Mouse (Mus musculus) limb, embryonic 11.5 days (tissue): Measurements from ENCODE around the gene Cbx5. TPM values are rescaled to one million over a fixed set of nuclear protein-coding genes. Genes with fewer than 3 reads are reported as not detected.

ENCODE experiments used
- ATAC-seq: fragments of 200-750 bp; cut with Nextera tagmentation; 2 replicates; pipeline ENCODE4 v1.8.0; 2017; ENCODE audit warnings: low read depth; ENCODE audit not compliant: insufficient number of reproducible peaks, low FRiP score, low TSS enrichment
- DNase-seq: peaks from one replicate; pipeline ENCODE4 v3.0.0-alpha.2; 2015; ENCODE audit warnings: low spot score
- H3K27ac ChIP-seq: fragments of 300-500 bp; sonication (generic); replicated peaks from 2 replicates; pipeline ENCODE4 v1.5.1; 2014; ENCODE audit warnings: low read depth, mild to moderate bottlenecking, low read length
- H3K27me3 ChIP-seq: fragments of 300-500 bp; sonication (generic); 2 replicates; pipeline ENCODE4 v1.6.1; 2014; ENCODE audit warnings: mild to moderate bottlenecking, low read length, mixed read lengths; ENCODE audit not compliant: control insufficient read depth, insufficient read depth
- H3K36me3 ChIP-seq: fragments of 300-500 bp; sonication (generic); 2 replicates; pipeline ENCODE4 v1.6.1; 2014; ENCODE audit warnings: mild to moderate bottlenecking, low read length, moderate library complexity, mixed read lengths; ENCODE audit not compliant: control insufficient read depth, insufficient read depth
- H3K4me1 ChIP-seq: fragments of 300-500 bp; sonication (generic); 2 replicates; pipeline ENCODE4 v1.6.1; 2014; ENCODE audit warnings: low read length, mixed read lengths; ENCODE audit not compliant: control insufficient read depth, insufficient read depth
- H3K4me2 ChIP-seq: fragments of 300-500 bp; sonication (generic); 2 replicates; pipeline ENCODE4 v1.6.1; 2014; ENCODE audit warnings: low read depth, mild to moderate bottlenecking, moderate library complexity; ENCODE audit not compliant: severe bottlenecking
- H3K4me3 ChIP-seq: fragments of 300-500 bp; sonication (generic); 2 replicates; pipeline ENCODE4 v1.5.1; 2014; ENCODE audit warnings: low read depth, low read length
- H3K9ac ChIP-seq: fragments of 300-500 bp; sonication (generic); 2 replicates; pipeline ENCODE4 v1.6.1; 2014; ENCODE audit warnings: mild to moderate bottlenecking, low read length
- H3K9me3 ChIP-seq: fragments of 300-500 bp; sonication (generic); 2 replicates; pipeline ENCODE4 v1.6.1; 2016; ENCODE audit warnings: low read length; ENCODE audit not compliant: control insufficient read depth
- WGBS: fragments of 180-500 bp; shearing (Covaris S2); extraction: QIAGEN DNeasy Blood & Tissue Kit; methylation state at CpG from one replicate; pipeline ENCODE4 v1.1.7; 2014; 5-methylcytosine and 5-hydroxymethylcytosine counted together
- polyA plus RNA-seq: library from polyadenylated mRNA; unstranded; fragments of >200 nt; fragmentation: Nextera tagmentation; extraction: Ambion mirVana; gene quantifications from 2 replicates; pipeline ENCODE4 v1.2.1, GENCODE M21; 2014

Cbx5 gene
- polyA plus RNA-seq, 1 experiment from 2014 or later = 210 TPM

GRCm38 (mm10) chr15:103169612-103170315 is 69.9 kb downstream of the Cbx5 start:
- peak overlapping the region; percentile 28; the same call in 1 of the 2 replicates for H3K9ac ChIP-seq
- 6% methylated on average over 26 of the region's 26 CpGs for WGBS
- ATAC-seq = peak; percentile 12; the same call in 1 of the 2 replicates
- peak; percentile 66 for DNase-seq
- H3K27me3 ChIP-seq = peaks cover 78% of the 10 kb centered on the region
- H3K4me2 ChIP-seq = peak overlapping the region; percentile 83
- no peaks in the 10 kb centered on the region for H3K9me3 ChIP-seq
- peak overlapping the region; percentile 29 for H3K4me3 ChIP-seq
- H3K4me1 ChIP-seq = peaks cover 24% of the 10 kb centered on the region
- H3K27ac ChIP-seq = no peak overlapping the region
- H3K36me3 ChIP-seq = no peaks in the 10 kb centered on the region

GRCm38 (mm10) chr15:103168801-103169611 is 70.6 kb downstream of the Cbx5 start:
- Histone ChIP-seq H3K4me1 (peaks cover 24% of the 10 kb centered on the region), H3K9ac (no peak overlapping the region), H3K27ac (no peak overlapping the region), H3K36me3 (no peaks in the 10 kb centered on the region), H3K4me3 (peak overlapping the region; percentile 29), H3K9me3 (no peaks in the 10 kb centered on the region), H3K4me2 (peak overlapping the region; percentile 83), H3K27me3 (peaks cover 73% of the 10 kb centered on the region)
- WGBS = under 1% methylated on average over 63 of the region's 63 CpGs
- no peak for ATAC-seq
- DNase-seq = peak; percentile 70

- ATAC-seq (no peak), DNase-seq (no peak)
- no peak overlapping the region for H3K4me3 ChIP-seq
- no peaks in the 10 kb centered on the region for H3K36me3 ChIP-seq
- H3K9ac ChIP-seq = no peak overlapping the region
- WGBS = 20% methylated on average over 3 of the region's 3 CpGs
- no peak overlapping the region for H3K27ac ChIP-seq
- peaks cover 64% of the 10 kb centered on the region for H3K27me3 ChIP-seq
- no peak overlapping the region for H3K4me2 ChIP-seq
- no peaks in the 10 kb centered on the region for H3K9me3 ChIP-seq
- H3K4me1 ChIP-seq = peaks cover 24% of the 10 kb centered on the region
Observed at GRCm38 (mm10) chr15:103167786-103168185, 71.8 kb downstream of the Cbx5 start.

- H3K9ac ChIP-seq = no peak within 1 kb of the TSS
- H3K36me3 ChIP-seq = no peaks in the 10 kb centered on the region
- 29% methylated on average over 6 of the region's 6 CpGs for WGBS
- no peak within 1 kb of the TSS for H3K27ac ChIP-seq
- H3K27me3 ChIP-seq = peaks cover 59% of the 10 kb centered on the region
- DNase-seq (no peak), ATAC-seq (no peak)
- peaks cover 24% of the 10 kb centered on the region for H3K4me1 ChIP-seq
- H3K4me3 ChIP-seq = no peak within 1 kb of the TSS
- H3K9me3 ChIP-seq = no peaks in the 10 kb centered on the region
- H3K4me2 ChIP-seq = no peak within 1 kb of the TSS
Observed at GRCm38 (mm10) chr15:103167042-103167615, 72.5 kb downstream of the Cbx5 start, which contains the start of gene Smug1. Gene Smug1, minus strand, starts transcription at chr15:103167092.

GRCm38 (mm10) chr15:103165924-103166323 is 73.7 kb downstream of the Cbx5 start:
- H3K9ac ChIP-seq = no peak overlapping the region
- H3K9me3 ChIP-seq = no peaks in the 10 kb centered on the region
- DNase-seq (no peak), ATAC-seq (no peak)
- peaks cover 47% of the 10 kb centered on the region for H3K27me3 ChIP-seq
- no peak overlapping the region for H3K4me2 ChIP-seq
- no peak overlapping the region for H3K27ac ChIP-seq
- H3K4me3 ChIP-seq = no peak overlapping the region
- no peaks in the 10 kb centered on the region for H3K36me3 ChIP-seq
- 46% methylated on average over 5 of the region's 5 CpGs for WGBS
- peaks cover 20% of the 10 kb centered on the region for H3K4me1 ChIP-seq

GRCm38 (mm10) chr15:103165379-103165778 is 74.2 kb downstream of the Cbx5 start:
- Histone ChIP-seq H3K36me3 (no peaks in the 10 kb centered on the region), H3K4me1 (peaks cover 20% of the 10 kb centered on the region), H3K4me2 (no peak overlapping the region), H3K27ac (no peak overlapping the region), H3K4me3 (no peak overlapping the region), H3K9me3 (no peaks in the 10 kb centered on the region), H3K9ac (no peak overlapping the region), H3K27me3 (peaks cover 43% of the 10 kb centered on the region)
- ATAC-seq (peak; percentile 7; the same call in 1 of the 2 replicates), DNase-seq (peak; percentile 97)
- under 1% methylated on average over 13 of the region's 13 CpGs for WGBS

GRCm38 (mm10) chr15:103163182-103163919 is 76.3 kb downstream of the Cbx5 start:
- H3K9ac ChIP-seq = peak overlapping the region; percentile 31
- H3K27ac ChIP-seq = no peak overlapping the region
- peak overlapping the region; percentile 51 for H3K4me3 ChIP-seq
- peaks cover 23% of the 10 kb centered on the region for H3K27me3 ChIP-seq
- no peaks in the 10 kb centered on the region for H3K36me3 ChIP-seq
- peak; percentile 88 for ATAC-seq
- peak overlapping the region; percentile 62 for H3K4me2 ChIP-seq
- 9% methylated on average over 25 of the region's 25 CpGs for WGBS
- peaks cover 6% of the 10 kb centered on the region; the same call in 1 of the 2 replicates for H3K4me1 ChIP-seq
- H3K9me3 ChIP-seq = no peaks in the 10 kb centered on the region
- DNase-seq = peak; percentile 95

- no peak for DNase-seq
- no peak overlapping the region for H3K4me2 ChIP-seq
- H3K36me3 ChIP-seq = no peaks in the 10 kb centered on the region; the same call in 1 of the 2 replicates
- H3K4me1 ChIP-seq = peaks cover 6% of the 10 kb centered on the region
- no peak for ATAC-seq
- WGBS = 74% methylated on average over 10 of the region's 10 CpGs
- H3K4me3 ChIP-seq = no peak overlapping the region
- no peak overlapping the region for H3K27ac ChIP-seq
- H3K9me3 ChIP-seq = no peaks in the 10 kb centered on the region
- H3K9ac ChIP-seq = no peak overlapping the region
- H3K27me3 ChIP-seq = peaks cover 12% of the 10 kb centered on the region
Observed at GRCm38 (mm10) chr15:103157585-103157984, 82.0 kb downstream of the Cbx5 start.
